Mouse (Mus musculus) brain, embryonic 18.5 days (tissue): ENCODE measurements at regions not wholly inside any gene's neighbourhood (a gene's known extent, or its start where the extent isn't known, plus 50 kb on each side); places are given as distances from the start of the nearest gene placed in this dataset.
A peak's percentile ranks its signal among the peaks of the same experiment; 100 is the strongest.

Experiments used
- DNase-seq: peaks from one replicate; pipeline ENCODE4 v3.0.0-alpha.2; 2012; ENCODE audit warnings: low read depth, low spot score

GRCm38 (mm10) chr14:106824100-106824706, 718.2 kb downstream of the Trim52 start:
- DNase-seq: no peak

- no peak for DNase-seq
Measured at GRCm38 (mm10) chr14:106835705-106836104, 729.7 kb downstream of the Trim52 start.

GRCm38 (mm10) chr14:106836179-106836578, 730.2 kb downstream of the Trim52 start:
- peak; percentile 64 for DNase-seq
